Mouse (Mus musculus): ENCODE results near the gene Lrwd1. TPM values are rescaled to one million over a fixed set of nuclear protein-coding genes. Genes with fewer than 3 reads are reported as not detected.

The Lrwd1 gene
- total and polyA plus RNA-seq, 3 experiments = 98.2 to 133 TPM; not detected in 1

DNA sequence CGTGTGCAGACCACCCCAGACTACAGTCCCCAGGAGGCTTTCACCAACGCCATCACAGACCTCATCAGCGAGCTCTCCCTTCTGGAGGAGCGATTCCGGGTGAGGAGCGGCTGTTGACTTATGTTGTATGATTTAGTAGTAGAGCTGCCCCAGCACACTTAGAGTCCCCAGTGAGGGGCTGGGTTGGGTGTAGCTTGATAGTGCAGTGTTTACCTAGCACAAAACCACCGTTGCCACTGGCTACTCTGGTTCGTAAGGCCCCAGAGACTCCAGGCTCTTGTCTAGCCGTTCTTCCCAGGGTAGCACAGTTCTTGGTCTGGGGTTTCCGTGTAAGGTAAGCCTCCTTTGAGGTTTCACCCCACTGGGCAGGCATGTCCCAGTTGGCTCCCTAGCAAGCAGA is 13.7 kb downstream of the Lrwd1 start:
- peaks cover 3% of the 10 kb centered on the region in 2 experiments; a peak in 3 of 4 replicates for H3K36me3 ChIP-seq (ENCODE audit: control insufficient read depth in 1 of 2, insufficient read depth in 2 of 2, low read length in 2 of 2)
- peaks cover 0 to 11% of the 10 kb centered on the region in 2 experiments; a peak in 2 of 4 replicates for H3K4me1 ChIP-seq (ENCODE audit: control insufficient read depth in 1 of 2, insufficient read depth in 2 of 2, low read length in 2 of 2)
- no peak for DNase-seq (ENCODE audit: low read depth, low spot score)

GRCm38 (mm10) chr5:136116784-136117112 is 19.1 kb downstream of the Lrwd1 start:
- Histone ChIP-seq H3K36me3 (ENCODE audit: control insufficient read depth in 1 of 2, insufficient read depth in 2 of 2, low read length in 2 of 2) (peaks cover 1 to 3% of the 10 kb centered on the region in 2 experiments; a peak in 2 of 4 replicates), H3K27ac (ENCODE audit: control insufficient read depth, low read depth, low read length) (peak overlapping the region; percentile 67), H3K79me2 (ENCODE audit: control insufficient read depth, insufficient read depth, low read length, poor library complexity) (peaks cover 26% of the 10 kb centered on the region), H3K4me1 (ENCODE audit: control insufficient read depth in 1 of 2, insufficient read depth in 2 of 2, low read length in 2 of 2) (peaks cover 0 to 15% of the 10 kb centered on the region in 2 experiments; a peak in 2 of 4 replicates), H3K9me3 (replicated peaks; ENCODE audit: insufficient read depth, low read length) (no peaks in the 10 kb centered on the region), H3K4me3 (ENCODE audit: control insufficient read depth in 1 of 2, insufficient read depth in 1 of 2, low read depth in 2 of 2, low read length in 2 of 2) (peak overlapping the region; percentile 71 to 84), H3K27me3 (ENCODE audit: control insufficient read depth in 1 of 2, insufficient read depth in 2 of 2, low read length in 2 of 2) (no peaks in the 10 kb centered on the region), H3K9ac (ENCODE audit: control insufficient read depth, low read depth, low read length, poor library complexity, severe bottlenecking) (peak overlapping the region; percentile 94)
- no peak for DNase-seq (ENCODE audit: low read depth, low spot score)
- TF ChIP-seq EP300 (IDR thresholded peaks at IDR 0.05; ENCODE audit: low read depth in 1 of 2, low read length in 2 of 2) (no peak), CHD2 (IDR thresholded peaks at IDR 0.05; ENCODE audit: low read length) (no peak), SIN3A (IDR thresholded peaks at IDR 0.05; ENCODE audit: low read length) (peak; percentile 58), MYB (IDR thresholded peaks at IDR 0.05; ENCODE audit: low read depth, low read length) (peak; percentile 4; the same call in 1 of the 2 replicates), MAX (IDR thresholded peaks at IDR 0.05; ENCODE audit: low read length) (peak; percentile 77; the same call in 1 of the 2 replicates), MYC (IDR thresholded peaks at IDR 0.05; ENCODE audit: low read depth, low read length) (peak; percentile 6; the same call in 1 of the 2 replicates)

More for the DNA sequence above, 13.7 kb downstream of the Lrwd1 start:
- no peak overlapping the region for H3K4me3 ChIP-seq (ENCODE audit: control insufficient read depth in 1 of 2, insufficient read depth in 1 of 2, low read depth in 2 of 2, low read length in 2 of 2)
- no peak overlapping the region for H3K9ac ChIP-seq (ENCODE audit: control insufficient read depth, low read depth, low read length, poor library complexity, severe bottlenecking)
- no peaks in the 10 kb centered on the region for H3K27me3 ChIP-seq (ENCODE audit: control insufficient read depth in 1 of 2, insufficient read depth in 2 of 2, low read length in 2 of 2)
- H3K79me2 ChIP-seq (ENCODE audit: control insufficient read depth, insufficient read depth, low read length, poor library complexity) = peaks cover 18% of the 10 kb centered on the region
- H3K27ac ChIP-seq (ENCODE audit: control insufficient read depth, low read depth, low read length) = no peak overlapping the region
- H3K9me3 ChIP-seq (replicated peaks; ENCODE audit: insufficient read depth, low read length) = no peaks in the 10 kb centered on the region
- TF ChIP-seq MEF2A (IDR thresholded peaks at IDR 0.05; ENCODE audit: extremely low read depth, insufficient replicate concordance, low read depth, low read length, poor library complexity, severe bottlenecking) = no peak
- no peak for TF ChIP-seq MAZ (IDR thresholded peaks at IDR 0.05; ENCODE audit: low read depth, low read length)
- TF ChIP-seq POLR2AphosphoS5 (IDR thresholded peaks at IDR 0.05; ENCODE audit: borderline replicate concordance, low read depth, low read length) = no peak
- TF ChIP-seq RAD21 (IDR thresholded peaks at IDR 0.05; ENCODE audit: low read depth, low read length) = no peak
- no peak for TF ChIP-seq RCOR1 (IDR thresholded peaks at IDR 0.05; ENCODE audit: low read depth, low read length)
- TF ChIP-seq ZC3H11A (IDR thresholded peaks at IDR 0.05; ENCODE audit: low read depth, low read length) = no peak
- no peak for TF ChIP-seq USF2 (IDR thresholded peaks at IDR 0.05; ENCODE audit: borderline replicate concordance in 1 of 2, insufficient read depth in 1 of 2, low read depth in 1 of 2, low read length in 2 of 2)
- no peak for TF ChIP-seq SMC3 (IDR thresholded peaks at IDR 0.05; ENCODE audit: low read depth, low read length)
- no peak for TF ChIP-seq HCFC1 (IDR thresholded peaks at IDR 0.05; ENCODE audit: low read depth, low read length)
